Mouse (Mus musculus): ENCODE measurements around the gene Sync.

DNA sequence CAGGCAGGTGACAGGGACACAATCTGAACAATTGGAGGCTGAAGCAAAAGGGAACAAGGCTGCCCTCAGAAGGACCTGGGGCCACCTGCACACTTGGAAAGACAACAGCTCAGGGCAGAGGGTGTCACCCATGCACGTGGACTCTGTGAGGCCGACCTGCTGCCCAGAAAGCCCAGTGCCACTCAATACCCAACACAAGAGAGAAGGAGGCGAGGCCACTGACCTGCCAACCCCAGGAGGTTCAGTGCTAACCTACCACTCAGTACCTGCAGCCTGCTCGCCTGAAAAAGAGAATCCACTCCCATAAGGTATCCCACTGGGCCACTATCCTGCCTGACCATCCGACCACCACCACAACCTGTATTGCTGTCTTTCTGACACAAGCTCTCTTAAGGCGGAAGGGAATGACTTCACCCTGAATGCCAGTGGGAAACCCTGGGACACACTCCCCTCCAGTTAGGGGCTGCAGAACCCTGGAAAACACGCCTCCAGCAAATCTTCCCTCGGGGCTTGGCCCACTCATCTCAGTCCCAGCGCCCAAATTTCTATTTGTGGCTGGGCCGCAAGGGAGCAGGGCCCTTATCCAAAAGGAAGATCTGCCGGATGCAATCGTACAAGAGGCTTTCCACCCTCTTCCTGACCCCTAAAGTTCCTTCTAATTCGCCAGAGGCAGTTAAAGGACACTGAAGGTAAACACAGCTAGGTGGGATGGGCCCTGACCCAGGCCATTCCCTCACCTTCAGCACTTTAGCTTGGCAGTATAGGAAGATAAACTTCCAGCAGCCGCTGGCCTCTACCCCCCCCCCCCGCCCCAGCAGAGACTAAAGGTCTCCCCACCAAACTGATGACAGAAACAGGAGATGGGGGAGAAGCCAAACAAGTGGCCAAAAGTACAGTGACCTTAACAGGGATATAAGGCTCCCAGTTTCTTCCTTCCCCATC is 40.8 kb upstream of the Sync start:
- TF ChIP-seq CTCF (IDR thresholded peaks at IDR 0.05; ENCODE audit: low read depth, low read length): peak; percentile 28; the same call in 1 of the 2 replicates
- 0 out of 2 replicates have a peak, but pooled peaks have one; percentile 2 for TF ChIP-seq POLR2A (IDR thresholded peaks at IDR 0.05; ENCODE audit: extremely low read depth, insufficient read depth, low read length)

All from liver, adult 2 months (tissue).